Mouse (Mus musculus): ENCODE data around the gene Fam20b. TPM values are rescaled to one million over a fixed set of nuclear protein-coding genes. Genes with fewer than 3 reads are reported as not detected.

The Fam20b gene
- polyA plus RNA-seq, 1 experiment from 2014 or later: 23.6 TPM

DNA sequence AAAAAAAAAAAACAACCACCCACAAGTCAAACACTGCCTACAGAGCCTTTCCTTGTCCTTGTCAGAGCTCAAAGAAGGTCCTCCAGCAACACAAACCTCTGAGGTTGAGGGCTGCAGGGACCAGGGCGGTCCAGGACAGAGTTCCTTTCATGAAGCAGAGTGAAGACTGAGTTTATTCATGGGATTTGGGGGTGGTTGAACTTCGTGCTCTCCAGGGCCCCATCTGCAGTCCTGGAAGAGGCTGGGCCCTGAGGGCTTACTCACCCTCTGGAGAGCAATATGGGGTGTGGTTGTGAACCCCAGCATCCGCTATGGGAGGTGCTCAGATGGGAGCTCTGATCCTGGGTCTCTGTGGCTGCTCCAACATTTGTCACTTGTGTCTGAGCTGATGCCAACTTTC lies 15.1 kb upstream of the Fam20b start:
- WGBS: 60% methylated on average over 3 of the region's 3 CpGs
- Histone ChIP-seq H3K4me2 (ENCODE audit: low read depth, low read length) (no peak overlapping the region), H3K9ac (ENCODE audit: low read length) (no peak overlapping the region), H3K9me3 (ENCODE audit: control insufficient read depth, low read length) (no peaks in the 10 kb centered on the region), H3K4me3 (ENCODE audit: low read length) (no peak overlapping the region), H3K27ac (ENCODE audit: low read length) (no peak overlapping the region), H3K36me3 (ENCODE audit: control insufficient read depth, insufficient read depth, low read length) (no peaks in the 10 kb centered on the region), H3K4me1 (replicated peaks; ENCODE audit: control insufficient read depth, insufficient read depth, low read length) (no peaks in the 10 kb centered on the region), H3K27me3 (ENCODE audit: control insufficient read depth, insufficient read depth, low read depth, low read length) (no peaks in the 10 kb centered on the region)
- no peak for ATAC-seq (ENCODE audit: low read depth)

DNA sequence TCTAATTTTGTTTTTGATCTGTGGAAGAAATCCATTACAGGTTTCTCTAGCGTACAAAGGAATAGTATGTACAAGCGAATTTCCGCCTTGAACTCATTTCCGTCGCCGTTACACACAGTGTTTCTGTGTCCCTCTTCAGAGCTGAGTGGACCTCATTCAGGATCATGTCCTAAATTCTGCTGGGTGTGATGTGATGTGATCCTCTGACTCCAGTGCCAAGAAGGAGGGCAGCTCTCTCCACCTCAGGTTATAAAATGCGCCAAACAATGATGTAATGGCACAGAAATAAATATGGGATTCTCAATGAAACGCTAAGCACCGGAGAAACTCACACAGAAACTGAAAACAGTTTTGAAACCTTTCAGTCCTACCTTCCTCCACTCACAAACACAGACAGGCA lies 14.7 kb upstream of the Fam20b start:
- H3K4me2 ChIP-seq (ENCODE audit: low read depth, low read length): no peak overlapping the region
- WGBS: 81% methylated on average over 9 of the region's 9 CpGs
- H3K27ac ChIP-seq (ENCODE audit: low read length): no peak overlapping the region
- no peaks in the 10 kb centered on the region for H3K36me3 ChIP-seq (ENCODE audit: control insufficient read depth, insufficient read depth, low read length)
- no peak overlapping the region for H3K9ac ChIP-seq (ENCODE audit: low read length)
- no peak for ATAC-seq (ENCODE audit: low read depth)
- H3K9me3 ChIP-seq (ENCODE audit: control insufficient read depth, low read length): no peaks in the 10 kb centered on the region
- no peaks in the 10 kb centered on the region for H3K4me1 ChIP-seq (replicated peaks; ENCODE audit: control insufficient read depth, insufficient read depth, low read length)
- no peak overlapping the region for H3K4me3 ChIP-seq (ENCODE audit: low read length)
- no peaks in the 10 kb centered on the region for H3K27me3 ChIP-seq (ENCODE audit: control insufficient read depth, insufficient read depth, low read depth, low read length)

DNA sequence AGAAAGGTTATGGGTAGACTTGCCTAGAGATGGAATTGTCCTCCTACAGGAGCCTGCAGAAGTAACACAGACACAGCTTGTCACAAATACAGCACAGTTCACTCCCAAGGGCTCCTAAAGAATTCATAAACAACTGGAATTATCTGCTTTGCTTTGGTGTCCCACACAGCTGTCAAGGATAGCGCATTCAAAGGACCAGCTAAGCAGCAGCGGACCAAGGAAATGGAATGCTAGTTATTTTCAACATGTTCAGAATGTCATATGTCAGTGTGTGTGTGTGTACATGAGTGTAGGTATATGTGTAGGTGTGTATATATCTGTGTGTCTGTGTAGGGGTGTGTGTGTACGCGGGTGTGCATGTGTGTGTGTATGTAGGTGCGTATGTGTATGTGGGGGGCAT lies 14.1 kb upstream of the Fam20b start:
- Histone ChIP-seq H3K36me3 (ENCODE audit: control insufficient read depth, insufficient read depth, low read length) (no peaks in the 10 kb centered on the region), H3K4me2 (ENCODE audit: low read depth, low read length) (no peak overlapping the region), H3K27me3 (ENCODE audit: control insufficient read depth, insufficient read depth, low read depth, low read length) (no peaks in the 10 kb centered on the region), H3K9me3 (ENCODE audit: control insufficient read depth, low read length) (no peaks in the 10 kb centered on the region), H3K9ac (ENCODE audit: low read length) (no peak overlapping the region), H3K4me1 (replicated peaks; ENCODE audit: control insufficient read depth, insufficient read depth, low read length) (no peaks in the 10 kb centered on the region), H3K27ac (ENCODE audit: low read length) (no peak overlapping the region), H3K4me3 (ENCODE audit: low read length) (no peak overlapping the region)
- peak; percentile 49 for ATAC-seq (ENCODE audit: low read depth)
- WGBS: 67% methylated on average over 5 of the region's 5 CpGs

DNA sequence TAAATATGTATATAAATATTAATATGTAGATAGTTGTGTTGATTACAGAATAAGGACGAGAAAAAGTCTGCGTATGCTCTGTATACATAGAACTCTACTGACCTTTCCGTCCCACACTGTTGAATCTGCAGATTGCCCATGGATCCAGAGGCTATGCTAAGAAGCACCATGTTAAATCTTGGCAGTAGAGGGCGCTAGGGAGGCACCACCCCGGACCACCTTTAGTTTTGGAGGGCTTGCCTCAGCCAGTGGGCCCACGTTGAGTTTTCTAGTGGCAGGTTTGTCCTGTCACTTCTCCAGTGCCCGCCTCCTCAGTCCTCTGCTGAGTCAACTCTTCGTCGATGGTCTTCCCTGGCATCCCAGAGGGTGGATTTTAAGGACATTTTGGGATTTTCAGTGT lies 11.9 kb upstream of the Fam20b start:
- ATAC-seq (ENCODE audit: low read depth): no peak
- no peaks in the 10 kb centered on the region for H3K9me3 ChIP-seq (ENCODE audit: control insufficient read depth, low read length)
- H3K4me1 ChIP-seq (replicated peaks; ENCODE audit: control insufficient read depth, insufficient read depth, low read length): no peaks in the 10 kb centered on the region
- H3K27me3 ChIP-seq (ENCODE audit: control insufficient read depth, insufficient read depth, low read depth, low read length): no peaks in the 10 kb centered on the region
- no peak overlapping the region for H3K4me2 ChIP-seq (ENCODE audit: low read depth, low read length)
- 64% methylated on average over 9 of the region's 9 CpGs for WGBS
- H3K36me3 ChIP-seq (ENCODE audit: control insufficient read depth, insufficient read depth, low read length): no peaks in the 10 kb centered on the region
- no peak overlapping the region for H3K4me3 ChIP-seq (ENCODE audit: low read length)
- H3K27ac ChIP-seq (ENCODE audit: low read length): no peak overlapping the region
- H3K9ac ChIP-seq (ENCODE audit: low read length): no peak overlapping the region

DNA sequence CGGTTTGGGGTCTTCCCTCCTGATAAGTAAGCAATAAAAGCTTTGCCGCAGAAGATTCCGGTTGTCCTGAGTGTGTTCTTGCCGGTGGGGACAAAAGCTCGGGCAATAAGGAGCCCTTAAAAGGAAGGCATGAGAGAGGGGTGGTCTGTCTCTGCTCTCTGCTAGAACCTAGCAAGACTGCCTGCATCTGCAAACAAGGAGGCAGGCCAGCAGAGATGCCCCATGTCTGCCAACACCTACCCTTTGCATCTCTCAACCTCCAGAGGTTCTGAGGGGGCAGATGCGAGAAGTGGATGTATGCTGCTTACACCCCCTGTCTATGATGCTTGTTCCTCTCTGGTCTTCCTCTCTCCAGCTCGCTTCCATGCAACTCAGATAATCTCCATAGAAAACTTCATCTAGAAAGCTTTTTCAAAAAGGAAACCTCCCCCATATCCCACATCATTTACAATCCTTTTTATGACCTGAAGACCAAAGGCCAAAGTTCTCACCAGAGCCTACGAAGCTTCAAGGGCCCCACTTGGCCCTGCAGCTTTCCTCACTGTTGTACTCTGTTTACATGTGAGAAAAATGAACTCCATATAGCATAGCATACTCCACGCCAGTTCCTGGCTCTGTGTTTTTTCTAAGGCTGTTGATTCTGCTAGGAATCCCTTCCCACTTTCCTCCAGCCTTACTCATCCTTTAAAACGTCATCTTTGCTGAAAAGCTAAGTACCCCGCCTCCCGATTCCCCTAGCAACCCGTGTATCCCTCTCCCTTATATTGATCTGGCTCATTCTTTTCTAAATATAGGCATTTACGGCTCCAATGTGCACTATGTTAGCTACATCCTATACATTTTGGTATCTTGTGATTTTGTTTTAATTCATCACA lies 8.6 kb upstream of the Fam20b start:
- no peaks in the 10 kb centered on the region for H3K4me1 ChIP-seq (replicated peaks; ENCODE audit: control insufficient read depth, insufficient read depth, low read length)
- H3K27me3 ChIP-seq (ENCODE audit: control insufficient read depth, insufficient read depth, low read depth, low read length): no peaks in the 10 kb centered on the region
- no peaks in the 10 kb centered on the region for H3K36me3 ChIP-seq (ENCODE audit: control insufficient read depth, insufficient read depth, low read length)
- no peak overlapping the region for H3K4me3 ChIP-seq (ENCODE audit: low read length)
- no peak overlapping the region for H3K9ac ChIP-seq (ENCODE audit: low read length)
- no peak overlapping the region for H3K27ac ChIP-seq (ENCODE audit: low read length)
- no peak overlapping the region for H3K4me2 ChIP-seq (ENCODE audit: low read depth, low read length)
- H3K9me3 ChIP-seq (ENCODE audit: control insufficient read depth, low read length): no peaks in the 10 kb centered on the region
- 65% methylated on average over 13 of the region's 14 CpGs for WGBS
- no peak for ATAC-seq (ENCODE audit: low read depth)

DNA sequence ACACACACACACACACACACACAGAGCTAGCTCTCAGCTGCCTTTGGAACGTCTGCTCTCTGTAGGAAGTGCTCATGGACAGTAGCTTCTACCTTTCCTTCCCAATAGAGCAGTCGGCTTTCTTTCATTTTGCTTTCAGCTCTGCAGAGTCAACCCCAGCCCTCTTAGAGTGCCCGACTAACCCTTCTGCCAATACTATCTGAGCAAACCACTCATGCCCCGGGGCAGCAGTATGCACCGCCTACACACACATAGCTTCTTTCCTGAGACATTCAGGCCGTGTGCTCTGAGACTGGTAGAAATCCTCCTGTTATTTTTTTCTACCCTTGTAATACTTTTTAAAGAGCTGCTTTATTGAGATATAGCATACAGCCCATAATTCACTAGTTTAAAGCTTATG lies 3.2 kb upstream of the Fam20b start:
- no peak overlapping the region for H3K9ac ChIP-seq (ENCODE audit: low read length)
- 39% methylated on average over 6 of the region's 6 CpGs for WGBS
- no peak for ATAC-seq (ENCODE audit: low read depth)

GRCm38 (mm10) chr1:156720046-156720445 lies 1.2 kb upstream of the Fam20b start:
- H3K27me3 ChIP-seq (ENCODE audit: control insufficient read depth, insufficient read depth, low read depth, low read length): no peaks in the 10 kb centered on the region
- 62% methylated on average over 4 of the region's 4 CpGs for WGBS
- no peak overlapping the region for H3K27ac ChIP-seq (ENCODE audit: low read length)
- no peak overlapping the region for H3K9ac ChIP-seq (ENCODE audit: low read length)
- H3K4me3 ChIP-seq (ENCODE audit: low read length): no peak overlapping the region
- H3K4me1 ChIP-seq (replicated peaks; ENCODE audit: control insufficient read depth, insufficient read depth, low read length): peaks cover 7% of the 10 kb centered on the region
- no peaks in the 10 kb centered on the region for H3K9me3 ChIP-seq (ENCODE audit: control insufficient read depth, low read length)
- H3K36me3 ChIP-seq (ENCODE audit: control insufficient read depth, insufficient read depth, low read length): no peaks in the 10 kb centered on the region
- no peak overlapping the region for H3K4me2 ChIP-seq (ENCODE audit: low read depth, low read length)
- no peak for ATAC-seq (ENCODE audit: low read depth)

More for the DNA sequence above, 3.2 kb upstream of the Fam20b start:
- Histone ChIP-seq H3K27me3 (ENCODE audit: control insufficient read depth, insufficient read depth, low read depth, low read length) (no peaks in the 10 kb centered on the region), H3K36me3 (ENCODE audit: control insufficient read depth, insufficient read depth, low read length) (no peaks in the 10 kb centered on the region), H3K4me3 (ENCODE audit: low read length) (no peak overlapping the region), H3K4me2 (ENCODE audit: low read depth, low read length) (no peak overlapping the region), H3K4me1 (replicated peaks; ENCODE audit: control insufficient read depth, insufficient read depth, low read length) (peaks cover 5% of the 10 kb centered on the region; the same call in 1 of the 2 replicates), H3K27ac (ENCODE audit: low read length) (no peak overlapping the region), H3K9me3 (ENCODE audit: control insufficient read depth, low read length) (no peaks in the 10 kb centered on the region)

- H3K4me3 ChIP-seq (ENCODE audit: low read length): peak overlapping the region; percentile 56
- peak overlapping the region; percentile 63 for H3K27ac ChIP-seq (ENCODE audit: low read length)
- no peaks in the 10 kb centered on the region for H3K27me3 ChIP-seq (ENCODE audit: control insufficient read depth, insufficient read depth, low read depth, low read length)
- peak; percentile 83 for ATAC-seq (ENCODE audit: low read depth)
- peak overlapping the region; percentile 77 for H3K4me2 ChIP-seq (ENCODE audit: low read depth, low read length)
- H3K9ac ChIP-seq (ENCODE audit: low read length): peak overlapping the region; percentile 73
- no peaks in the 10 kb centered on the region for H3K9me3 ChIP-seq (ENCODE audit: control insufficient read depth, low read length)
- H3K36me3 ChIP-seq (ENCODE audit: control insufficient read depth, insufficient read depth, low read length): no peaks in the 10 kb centered on the region
- H3K4me1 ChIP-seq (replicated peaks; ENCODE audit: control insufficient read depth, insufficient read depth, low read length): peaks cover 7% of the 10 kb centered on the region
- under 1% methylated on average over 53 of the region's 73 CpGs for WGBS
Observed at GRCm38 (mm10) chr1:156718286-156718949, 468 bp downstream of the Fam20b start.

DNA sequence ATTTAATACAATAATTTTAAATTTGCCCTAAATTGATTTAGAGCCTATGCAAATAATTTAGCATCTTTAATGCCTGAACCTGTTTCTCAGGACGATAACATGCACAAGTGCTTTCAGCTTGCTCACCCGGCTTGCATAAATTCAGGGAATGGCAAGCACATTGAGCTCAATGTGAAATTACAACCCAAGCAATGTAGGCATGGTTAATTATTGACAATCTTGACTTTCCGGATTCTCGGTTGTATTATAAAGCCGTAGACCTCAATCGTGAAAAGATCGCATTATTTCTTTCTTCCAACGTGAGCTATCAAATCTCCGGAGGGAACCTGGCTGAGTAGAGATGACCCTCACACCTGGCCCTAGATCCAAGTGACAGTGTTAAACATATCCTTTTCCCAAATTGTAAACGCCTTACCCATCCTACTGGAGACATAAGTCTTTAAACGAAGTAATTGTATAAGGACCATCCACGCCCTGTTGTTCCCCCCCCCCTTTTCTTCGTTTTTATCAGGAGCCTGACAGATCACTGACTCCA lies 1.1 kb downstream of the Fam20b start:
- Histone ChIP-seq H3K36me3 (ENCODE audit: control insufficient read depth, insufficient read depth, low read length) (no peaks in the 10 kb centered on the region), H3K9ac (ENCODE audit: low read length) (peak overlapping the region; percentile 73), H3K4me3 (ENCODE audit: low read length) (peak overlapping the region; percentile 56), H3K27me3 (ENCODE audit: control insufficient read depth, insufficient read depth, low read depth, low read length) (no peaks in the 10 kb centered on the region), H3K9me3 (ENCODE audit: control insufficient read depth, low read length) (no peaks in the 10 kb centered on the region), H3K4me2 (ENCODE audit: low read depth, low read length) (peak overlapping the region; percentile 77), H3K4me1 (replicated peaks; ENCODE audit: control insufficient read depth, insufficient read depth, low read length) (peaks cover 7% of the 10 kb centered on the region), H3K27ac (ENCODE audit: low read length) (peak overlapping the region; percentile 63)
- WGBS: 12% methylated on average over 13 of the region's 13 CpGs
- no peak for ATAC-seq (ENCODE audit: low read depth)
